In genomic region chr4:150366510-150367208, GRCm38 (mm10) we compare ENCODE assay signal across 9 mouse cellular contexts.
DNase-seq lines count a peak whose midpoint lies in the region; TF ChIP-seq lines count a peak whose summit lies in the region.
"Had no signal": no experiment of that assay in that cellular context is flagged by ENCODE, and none has a peak within 500 bp of the region (broad histone marks: within the 10 kb centered on the region; RNA-seq: fewer than 3 reads in every experiment).

No protein-coding gene starts in this region.

- H3K9ac ChIP-seq in heart, adult 2 months (ENCODE audit: low read depth, low read length), result no peak overlapping the region

- 36% methylated on average over 6 of the region's 6 CpGs for WGBS in heart, adult 2 months

- DNase-seq in heart, adult 2 months, result peak in 1 of 2 experiments; percentile 21
- DNase-seq in heart, adult 9 months (ENCODE audit: low spot score in 2 of 2), result no peak
- DNase-seq in MEL-GATA-1-ER (ENCODE audit: extremely low read depth, low read depth), result peak; percentile 75
- peak; percentile 71 for DNase-seq in heart, postnatal 10 days
- peak; percentile 68 for DNase-seq in naive thymus-derived CD4-positive, alpha-beta T cell, adult 2 months (ENCODE audit: low read depth)
- no peak for DNase-seq in cerebellum, adult 9-10 months
- no peak for DNase-seq in cerebellum, adult 11 months
- DNase-seq in cerebellum, postnatal 25 days, result no peak

- no peaks in the 10 kb centered on the region for H3K79me2 ChIP-seq in heart, adult 2 months (replicated peaks; ENCODE audit: control insufficient read depth, insufficient read depth, low read length)

- intact Hi-C loops in heart, adult 2 months (cut with DNase I), result no loop called here
- intact Hi-C loops in heart, postnatal 10 days (cut with DNase I), result no loop called here

- no peak for TF ChIP-seq POLR2A in heart, adult 2 months (IDR thresholded peaks at IDR 0.05; ENCODE audit: insufficient read depth, low read depth, low read length)

- peak; percentile 55 for TF ChIP-seq CTCF in heart, adult 2 months (IDR thresholded peaks at IDR 0.05)

- no peaks in the 10 kb centered on the region for H3K27me3 ChIP-seq in heart, adult 2 months (ENCODE audit: control insufficient read depth, insufficient read depth, low read length)

- no peak overlapping the region for H3K27ac ChIP-seq in heart, adult 2 months

- no peak for TF ChIP-seq EP300 in heart, adult 2 months (IDR thresholded peaks at IDR 0.05; ENCODE audit: insufficient read depth, low read depth, low read length)

- peaks cover 10% of the 10 kb centered on the region for H3K4me1 ChIP-seq in heart, adult 2 months (ENCODE audit: control insufficient read depth, insufficient read depth, low read length)

- H3K4me3 ChIP-seq in heart, adult 2 months, result no peak overlapping the region
- H3K4me3 ChIP-seq: myocyte had no signal

- peaks cover 7% of the 10 kb centered on the region for H3K36me3 ChIP-seq in heart, adult 2 months (ENCODE audit: control insufficient read depth, insufficient read depth, low read length)

Comparison
In these comparisons a context has a peak if more than half of its experiments do, and no peak if none do; other contexts are left out.
1. DNase-seq: peak in MEL-GATA-1-ER (single experiment), heart, postnatal 10 days (2 of 2) and naive thymus-derived CD4-positive, alpha-beta T cell, adult 2 months (single experiment); none in heart, adult 9 months (0 of 2), cerebellum, adult 9-10 months (single experiment), cerebellum, adult 11 months (single experiment) and cerebellum, postnatal 25 days (0 of 2).